Mouse (Mus musculus) heart, adult 11 months (tissue): ENCODE measurements around the gene Bcas1.

Source experiments
- DNase-seq: peaks from one replicate; pipeline ENCODE4 v3.0.0; 2022

The Bcas1 gene

GRCm38 (mm10) chr2:170411490-170412168, 16.0 kb downstream of the Bcas1 start:
- no peak for DNase-seq

GRCm38 (mm10) chr2:170410677-170411489, 16.8 kb downstream of the Bcas1 start:
- DNase-seq, result no peak

- DNase-seq, result no peak
Observed at GRCm38 (mm10) chr2:170406438-170406837, 21.2 kb downstream of the Bcas1 start.

GRCm38 (mm10) chr2:170404781-170405573, 22.7 kb downstream of the Bcas1 start:
- DNase-seq, result no peak

GRCm38 (mm10) chr2:170403666-170404385, 23.8 kb downstream of the Bcas1 start:
- no peak for DNase-seq

GRCm38 (mm10) chr2:170401211-170401799, 26.3 kb downstream of the Bcas1 start:
- DNase-seq, result peak; percentile 91

- no peak for DNase-seq
Observed at GRCm38 (mm10) chr2:170400666-170401065, 27.0 kb downstream of the Bcas1 start.

GRCm38 (mm10) chr2:170391994-170392393, 35.7 kb downstream of the Bcas1 start:
- no peak for DNase-seq

GRCm38 (mm10) chr2:170388320-170388719, 39.3 kb downstream of the Bcas1 start:
- no peak for DNase-seq

GRCm38 (mm10) chr2:170385556-170385955, 42.1 kb downstream of the Bcas1 start:
- peak; percentile 85 for DNase-seq

GRCm38 (mm10) chr2:170384770-170385169, 42.9 kb downstream of the Bcas1 start:
- peak; percentile 87 for DNase-seq

GRCm38 (mm10) chr2:170373391-170373790, 54.3 kb downstream of the Bcas1 start:
- DNase-seq, result no peak

- no peak for DNase-seq
Observed at GRCm38 (mm10) chr2:170365676-170366075, 62.0 kb downstream of the Bcas1 start.

- no peak for DNase-seq
Observed at GRCm38 (mm10) chr2:170365271-170365670, 62.4 kb downstream of the Bcas1 start.

GRCm38 (mm10) chr2:170356667-170357374, 70.8 kb downstream of the Bcas1 start:
- no peak for DNase-seq

- no peak for DNase-seq
Observed at GRCm38 (mm10) chr2:170354963-170355367, 72.7 kb downstream of the Bcas1 start.

- no peak for DNase-seq
Observed at GRCm38 (mm10) chr2:170352273-170352672, 75.4 kb downstream of the Bcas1 start.

GRCm38 (mm10) chr2:170351847-170352246, 75.8 kb downstream of the Bcas1 start:
- no peak for DNase-seq

GRCm38 (mm10) chr2:170349784-170350183, 77.9 kb downstream of the Bcas1 start:
- DNase-seq, result no peak

GRCm38 (mm10) chr2:170349096-170349495, 78.5 kb downstream of the Bcas1 start:
- peak; percentile 87 for DNase-seq

- DNase-seq, result no peak
Observed at GRCm38 (mm10) chr2:170347131-170347765, 80.4 kb downstream of the Bcas1 start.
